ENCODE assay signal across 9 mouse cellular contexts in genomic region chr4:139576251-139576880, GRCm38 (mm10). TPM values are rescaled to one million over a fixed set of nuclear protein-coding genes. Genes with fewer than 3 reads are reported as not detected.
DNase-seq lines count a peak whose midpoint lies in the region; ATAC-seq and TF ChIP-seq lines count a peak whose summit lies in the region.
"Had no signal": no experiment of that assay in that cellular context is flagged by ENCODE, and none has a peak within 500 bp of the region (broad histone marks: within the 10 kb centered on the region; RNA-seq: fewer than 3 reads in every experiment).

No protein-coding gene starts in this region.

- H3K4me2 ChIP-seq in embryonic facial prominence, embryonic 14.5 days (ENCODE audit: low read depth, low read length), result peak overlapping the region; percentile 97
- peak overlapping the region; percentile 94 for H3K4me2 ChIP-seq in intestine, postnatal 0 days (replicated peaks; ENCODE audit: low read depth)

- H3K9me3 ChIP-seq in embryonic facial prominence, embryonic 14.5 days (ENCODE audit: control insufficient read depth, low read length), result no peaks in the 10 kb centered on the region
- no peaks in the 10 kb centered on the region for H3K9me3 ChIP-seq in intestine, postnatal 0 days (ENCODE audit: control insufficient read depth)

- H3K27ac ChIP-seq in left cerebral cortex, adult 2 months, result no peak overlapping the region; the same call in 1 of the 2 replicates
- no peak overlapping the region for H3K27ac ChIP-seq in embryonic facial prominence, embryonic 14.5 days (replicated peaks; ENCODE audit: low read depth, low read length)
- H3K27ac ChIP-seq in intestine, postnatal 0 days (ENCODE audit: low read depth, low read length), result no peak overlapping the region
- no peak overlapping the region for H3K27ac ChIP-seq in olfactory bulb, adult 2 months (ENCODE audit: insufficient read depth, low read depth, low read length)

- no peaks in the 10 kb centered on the region for H3K36me3 ChIP-seq in embryonic facial prominence, embryonic 14.5 days (ENCODE audit: control insufficient read depth, insufficient read depth, low read length)
- no peaks in the 10 kb centered on the region for H3K36me3 ChIP-seq in intestine, postnatal 0 days (ENCODE audit: control insufficient read depth, insufficient read depth)

- no peaks in the 10 kb centered on the region for H3K27me3 ChIP-seq in embryonic facial prominence, embryonic 14.5 days (replicated peaks; ENCODE audit: control insufficient read depth, insufficient read depth, low read length)
- H3K27me3 ChIP-seq in intestine, postnatal 0 days (replicated peaks; ENCODE audit: control insufficient read depth, insufficient read depth, low read length), result peaks cover 6% of the 10 kb centered on the region; the same call in 1 of the 2 replicates

- peaks cover 51% of the 10 kb centered on the region for H3K4me1 ChIP-seq in embryonic facial prominence, embryonic 14.5 days (ENCODE audit: control insufficient read depth, insufficient read depth, low read length)
- peaks cover 12% of the 10 kb centered on the region for H3K4me1 ChIP-seq in intestine, postnatal 0 days (replicated peaks; ENCODE audit: control insufficient read depth, insufficient read depth, low read length)
- H3K4me1 ChIP-seq in olfactory bulb, adult 2 months (ENCODE audit: control insufficient read depth, insufficient read depth, low read length), result peaks cover 51% of the 10 kb centered on the region

- no peak for ATAC-seq in embryonic facial prominence, embryonic 14.5 days (ENCODE audit: low read depth)
- ATAC-seq in intestine, postnatal 0 days, result no peak

- no peak for DNase-seq in left cerebral cortex, adult 2 months (ENCODE audit: extremely low spot score in 1 of 2, low spot score in 2 of 2)
- DNase-seq in left cerebral cortex, adult 18-20 months (ENCODE audit: low spot score in 2 of 2), result no peak
- DNase-seq in embryonic facial prominence, embryonic 14.5 days (ENCODE audit: low spot score), result peak; percentile 49
- DNase-seq in layer of hippocampus, postnatal 25 days (ENCODE audit: extremely low spot score in 1 of 2, low spot score in 1 of 2), result no peak
- DNase-seq in gastrocnemius, adult 8-10 months (ENCODE audit: low spot score in 2 of 2), result no peak
- no peak for DNase-seq in left cerebral cortex, postnatal 25 days (ENCODE audit: low spot score in 2 of 2)
- DNase-seq: lung, postnatal 4 days had no signal

- H3K4me3 ChIP-seq in left cerebral cortex, adult 2 months, result peak overlapping the region; percentile 94
- H3K4me3 ChIP-seq in embryonic facial prominence, embryonic 14.5 days (ENCODE audit: low read depth, low read length), result peak overlapping the region; percentile 84
- H3K4me3 ChIP-seq in intestine, postnatal 0 days (ENCODE audit: low read depth, low read length), result peak overlapping the region; percentile 83
- H3K4me3 ChIP-seq in olfactory bulb, adult 2 months (ENCODE audit: insufficient read depth, low read depth, low read length), result peak overlapping the region; percentile 90

- TF ChIP-seq POLR2A in olfactory bulb, adult 2 months (IDR thresholded peaks at IDR 0.05; ENCODE audit: insufficient read depth, low read depth, low read length), result no peak

- no peak for TF ChIP-seq CTCF in left cerebral cortex, adult 2 months (IDR thresholded peaks at IDR 0.05)
- TF ChIP-seq CTCF in intestine, postnatal 0 days (IDR thresholded peaks at IDR 0.05; ENCODE audit: low read depth), result no peak
- no peak for TF ChIP-seq CTCF in olfactory bulb, adult 2 months (IDR thresholded peaks at IDR 0.05; ENCODE audit: insufficient read depth, low read depth, low read length)

- H3K9ac ChIP-seq in embryonic facial prominence, embryonic 14.5 days (ENCODE audit: low read depth, low read length), result peak overlapping the region; percentile 83
- peak overlapping the region; percentile 84; the same call in 1 of the 2 replicates for H3K9ac ChIP-seq in intestine, postnatal 0 days (ENCODE audit: low read depth, low read length)

- intact Hi-C loops in left cerebral cortex, adult 2 months (cut with DNase I), result no loop called here
- intact Hi-C loops in left cerebral cortex, postnatal 25 days (cut with DNase I), result no loop called here

- 36% methylated on average over 14 of the region's 14 CpGs for WGBS in embryonic facial prominence, embryonic 14.5 days
- 63% methylated on average over 14 of the region's 14 CpGs for WGBS in intestine, postnatal 0 days
- WGBS in olfactory bulb, adult 2 months, result 58% methylated on average over 14 of the region's 14 CpGs

RNA-seq across cellular contexts. Expression of gene Gm21969, which starts 26.6 kb away (rescaled TPM):
- total RNA-seq in left cerebral cortex, adult 2 months (2021), result not detected
- total RNA-seq in left cerebral cortex, adult 18-20 months (2021), result under 1 TPM in 1 of 2 experiments, not detected in 1; 0.12 TPM
- polyA plus RNA-seq in embryonic facial prominence, embryonic 14.5 days (2014; fragmentation: Nextera tagmentation; extraction: Ambion mirVana), result not detected in 2 replicates
- not detected in 2 replicates for polyA plus RNA-seq in intestine, postnatal 0 days (2015; fragmentation: Nextera tagmentation; extraction: Ambion mirVana)
- polyA plus RNA-seq in olfactory bulb, adult 2 months (2012; ENCODE audit: insufficient read depth, insufficient read length, low replicate concordance, missing spikeins), result not detected in 2 replicates
- not detected for total RNA-seq in layer of hippocampus, postnatal 25 days (2021)
- total RNA-seq in gastrocnemius, adult 8-10 months (2022), result not detected
- total RNA-seq in left cerebral cortex, postnatal 25 days (2021), result not detected

RNA-seq across cellular contexts. Expression of gene Iffo2, which starts 46.0 kb away (rescaled TPM):
- 10 to 100 TPM; 18.8 to 20.0 TPM for total RNA-seq in left cerebral cortex, adult 2 months (2021)
- 10 to 100 TPM; 18.8 to 19.4 TPM for total RNA-seq in left cerebral cortex, adult 18-20 months (2021)
- polyA plus RNA-seq in embryonic facial prominence, embryonic 14.5 days (2014; fragmentation: Nextera tagmentation; extraction: Ambion mirVana), result 4.8 and 5.8 TPM in 2 replicates
- polyA plus RNA-seq in intestine, postnatal 0 days (2015; fragmentation: Nextera tagmentation; extraction: Ambion mirVana), result 3.4 and 4.0 TPM in 2 replicates
- not detected in 2 replicates for polyA plus RNA-seq in olfactory bulb, adult 2 months (2012; ENCODE audit: insufficient read depth, insufficient read length, low replicate concordance, missing spikeins)
- total RNA-seq in layer of hippocampus, postnatal 25 days (2021), result 10 to 100 TPM; 15.3 to 16.3 TPM
- 1 to 10 TPM; 1.2 to 1.9 (median 1.7) TPM for total RNA-seq in gastrocnemius, adult 8-10 months (2022)
- 10 to 100 TPM; 15.9 to 17.2 TPM for total RNA-seq in left cerebral cortex, postnatal 25 days (2021)

RNA-seq across cellular contexts. Expression of gene Aldh4a1, which starts 46.3 kb away (rescaled TPM):
- 10 to 100 TPM; 16.9 to 17.0 TPM for total RNA-seq in left cerebral cortex, adult 2 months (2021)
- total RNA-seq in left cerebral cortex, adult 18-20 months (2021), result 10 to 100 TPM; 17.6 to 19.1 TPM
- 21.1 and 23.9 TPM in 2 replicates for polyA plus RNA-seq in embryonic facial prominence, embryonic 14.5 days (2014; fragmentation: Nextera tagmentation; extraction: Ambion mirVana)
- 3.5 and 3.9 TPM in 2 replicates for polyA plus RNA-seq in intestine, postnatal 0 days (2015; fragmentation: Nextera tagmentation; extraction: Ambion mirVana)
- polyA plus RNA-seq in olfactory bulb, adult 2 months (2012; ENCODE audit: insufficient read depth, insufficient read length, low replicate concordance, missing spikeins), result not detected in 2 replicates
- total RNA-seq in layer of hippocampus, postnatal 25 days (2021), result 10 to 100 TPM; 18.0 to 20.2 TPM
- total RNA-seq in gastrocnemius, adult 8-10 months (2022), result 10 to 100 TPM; 59.0 to 74.1 (median 66.3) TPM
- total RNA-seq in left cerebral cortex, postnatal 25 days (2021), result 10 to 100 TPM; 15.9 to 17.3 TPM

Comparison
In these comparisons a context has a peak if more than half of its experiments do, and no peak if none do; other contexts are left out.
1. RNA of gene Iffo2, which starts 46.0 kb away (total RNA-seq): 18.8 to 20.0 TPM in left cerebral cortex, adult 2 months, 18.8 to 19.4 TPM in left cerebral cortex, adult 18-20 months, 15.9 to 17.2 TPM in left cerebral cortex, postnatal 25 days and 15.3 to 16.3 TPM in layer of hippocampus, postnatal 25 days; 1.2 to 1.9 TPM in gastrocnemius, adult 8-10 months; every median in the first group is over 4 times any median in the second.
2. Peak in every context shown above with its lines, with median percentiles within 50 percentile points of each other: H3K4me3 ChIP-seq.